Mouse (Mus musculus) intestine, postnatal 0 days (tissue): ENCODE results near the gene Sap18. TPM values are rescaled to one million over a fixed set of nuclear protein-coding genes. Genes with fewer than 3 reads are reported as not detected.
A peak's percentile ranks its signal among the peaks of the same experiment; 100 is the strongest.
"Not testable (repeated sequence)": the region's sequence is repeated elsewhere in the genome, so short reads cannot be mapped to it uniquely, and the experiment has no call there.

Experiments
- ATAC-seq: fragments of 200-750 bp; cut with Nextera tagmentation; 2 replicates; pipeline ENCODE4 v1.8.0; 2017; ENCODE audit warnings: mild to moderate bottlenecking, moderate TSS enrichment, moderate library complexity
- H3K27ac ChIP-seq: fragments of 300-500 bp; sonication (generic); 2 replicates; pipeline ENCODE4 v1.5.1; 2014; ENCODE audit warnings: mild to moderate bottlenecking, low read depth, low read length, moderate library complexity
- H3K27me3 ChIP-seq: fragments of 300-500 bp; sonication (generic); replicated peaks from 2 replicates; pipeline ENCODE4 v1.6.1; 2014; ENCODE audit warnings: low read length, mixed read lengths; ENCODE audit not compliant: control insufficient read depth, insufficient read depth
- H3K36me3 ChIP-seq: fragments of 300-500 bp; sonication (generic); 2 replicates; pipeline ENCODE4 v1.6.1; 2014; ENCODE audit warnings: mild to moderate bottlenecking, moderate library complexity; ENCODE audit not compliant: control insufficient read depth, insufficient read depth
- H3K4me1 ChIP-seq: fragments of 300-500 bp; sonication (generic); replicated peaks from 2 replicates; pipeline ENCODE4 v1.6.1; 2014; ENCODE audit warnings: antibody characterized with exemption, low read length, mixed read lengths; ENCODE audit not compliant: control insufficient read depth, insufficient read depth
- H3K4me2 ChIP-seq: fragments of 300-500 bp; sonication (generic); replicated peaks from 2 replicates; pipeline ENCODE4 v1.6.1; 2014; ENCODE audit warnings: low read depth, mild to moderate bottlenecking, moderate library complexity
- H3K4me3 ChIP-seq: fragments of 300-500 bp; sonication (generic); 2 replicates; pipeline ENCODE4 v1.5.1; 2014; ENCODE audit warnings: low read depth, low read length
- H3K9ac ChIP-seq: fragments of 300-500 bp; sonication (generic); 2 replicates; pipeline ENCODE4 v1.6.1; 2014; ENCODE audit warnings: mild to moderate bottlenecking, low read depth, low read length
- H3K9me3 ChIP-seq: fragments of 300-500 bp; sonication (generic); 2 replicates; pipeline ENCODE4 v1.6.1; 2016; ENCODE audit warnings: mixed run types; ENCODE audit not compliant: control insufficient read depth
- CTCF ChIP-seq: sonication (generic); IDR thresholded peaks from 2 replicates; pipeline ENCODE4 v1.5.1; 2016; ENCODE audit warnings: low read depth, mild to moderate bottlenecking, control low read depth, antibody characterized with exemption, moderate library complexity
- WGBS: fragments of 180-500 bp; shearing (Covaris S2); extraction: QIAGEN DNeasy Blood & Tissue Kit; methylation state at CpG from one replicate; pipeline ENCODE4 v1.1.7; 2014; 5-methylcytosine and 5-hydroxymethylcytosine counted together
- polyA plus RNA-seq: library from polyadenylated mRNA; unstranded; fragments of >200 nt; fragmentation: Nextera tagmentation; extraction: Ambion mirVana; gene quantifications from 2 replicates; pipeline ENCODE4 v1.2.1, GENCODE M21; 2015

The Sap18 gene
- polyA plus RNA-seq, 1 experiment from 2014 or later: 11.1 TPM

DNA sequence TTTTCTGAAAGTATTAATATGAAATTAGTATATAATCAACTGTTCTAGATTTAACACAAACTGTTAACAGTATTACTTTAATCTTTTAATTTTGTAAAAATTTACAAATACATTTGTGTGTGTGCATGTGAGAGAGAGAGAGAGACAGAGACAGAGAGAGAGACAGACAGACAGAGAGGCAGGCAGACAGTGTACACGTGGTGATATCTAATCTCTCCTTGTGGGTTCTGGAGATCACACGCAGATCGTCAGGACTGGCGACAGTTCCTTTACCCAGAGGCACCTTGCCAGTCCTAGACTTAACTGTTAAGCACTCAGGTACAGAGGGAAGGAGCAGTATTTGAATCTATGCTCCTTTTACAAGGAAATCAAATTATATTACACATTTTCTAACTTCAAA, 22.9 kb downstream of the Sap18 start:
- H3K4me1 ChIP-seq: no peaks in the 10 kb centered on the region
- no peaks in the 10 kb centered on the region for H3K9me3 ChIP-seq
- no peaks in the 10 kb centered on the region for H3K27me3 ChIP-seq
- TF ChIP-seq CTCF: no peak
- H3K4me3 ChIP-seq: no peak overlapping the region
- no peak overlapping the region for H3K9ac ChIP-seq
- H3K27ac ChIP-seq: no peak overlapping the region
- H3K36me3 ChIP-seq: peaks cover 38% of the 10 kb centered on the region
- 61% methylated on average over 4 of the region's 4 CpGs for WGBS
- H3K4me2 ChIP-seq: no peak overlapping the region
- ATAC-seq: no peak

DNA sequence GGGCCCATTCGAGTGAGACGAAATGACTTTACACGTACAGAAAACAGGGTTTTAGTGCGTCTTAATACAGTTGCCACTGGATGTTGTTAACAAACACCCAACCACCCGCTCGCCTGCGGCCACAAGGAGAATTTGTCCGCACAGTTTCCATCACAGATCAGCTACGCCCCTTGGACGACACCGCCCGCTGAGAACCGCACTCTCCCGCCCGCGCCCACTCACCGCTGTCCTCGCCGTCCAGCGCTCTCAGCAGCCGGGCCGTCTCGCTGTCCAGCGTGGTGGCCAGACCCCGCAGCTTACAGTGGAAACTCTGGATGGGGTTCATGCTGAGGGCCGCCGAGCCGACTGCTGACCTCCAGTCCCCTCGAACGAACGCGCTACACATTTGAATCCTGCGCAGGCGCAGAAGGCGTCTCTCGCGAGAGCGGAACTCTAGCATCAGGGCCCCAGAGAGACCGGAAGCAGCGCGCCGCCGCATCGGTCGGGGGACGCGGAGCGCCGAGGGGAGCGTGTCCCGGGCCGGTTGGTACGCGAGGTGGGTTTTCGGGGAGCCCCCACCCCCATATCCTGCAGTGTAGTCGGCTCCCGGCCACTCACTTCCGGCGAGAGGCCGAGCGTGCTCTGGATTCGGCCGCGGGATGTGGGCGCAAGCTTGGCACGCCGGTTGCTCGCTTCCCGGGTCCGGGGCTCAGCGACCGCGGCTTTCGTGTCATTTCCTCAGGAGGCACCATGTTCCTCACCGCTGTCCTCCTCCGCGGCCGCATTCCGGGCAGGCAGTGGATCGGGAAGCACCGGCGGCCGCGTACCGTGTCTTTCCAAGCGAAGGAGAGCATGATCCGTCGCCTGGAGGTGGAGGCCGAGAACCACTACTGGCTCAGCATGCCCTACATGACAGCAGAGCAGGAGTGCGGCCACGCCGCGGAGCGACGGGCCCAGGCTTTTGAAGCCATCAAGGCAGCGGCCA, 28.1 kb downstream of the Sap18 start, which contains the start of the genes Ska3 and Mrpl57:
Gene Ska3 (minus strand): TSS at position 398 of the 964 bp plus-strand sequence.
Gene Mrpl57 (plus strand): TSS at position 447 of the 964 bp plus-strand sequence.
- WGBS: under 1% methylated on average over 96 of the region's 96 CpGs
- Histone ChIP-seq H3K36me3 (peaks cover 12% of the 10 kb centered on the region; the same call in 1 of the 2 replicates), H3K4me2 (peak within 1 kb of the TSS; percentile 68), H3K27ac (peak within 1 kb of the TSS; percentile 88), H3K9ac (peak within 1 kb of the TSS; percentile 70), H3K4me1 (no peaks in the 10 kb centered on the region; the same call in 1 of the 2 replicates), H3K9me3 (no peaks in the 10 kb centered on the region), H3K27me3 (no peaks in the 10 kb centered on the region), H3K4me3 (peak within 1 kb of the TSS; percentile 68)
- ATAC-seq: peak; percentile 91
- peak; percentile 41 for TF ChIP-seq CTCF

DNA sequence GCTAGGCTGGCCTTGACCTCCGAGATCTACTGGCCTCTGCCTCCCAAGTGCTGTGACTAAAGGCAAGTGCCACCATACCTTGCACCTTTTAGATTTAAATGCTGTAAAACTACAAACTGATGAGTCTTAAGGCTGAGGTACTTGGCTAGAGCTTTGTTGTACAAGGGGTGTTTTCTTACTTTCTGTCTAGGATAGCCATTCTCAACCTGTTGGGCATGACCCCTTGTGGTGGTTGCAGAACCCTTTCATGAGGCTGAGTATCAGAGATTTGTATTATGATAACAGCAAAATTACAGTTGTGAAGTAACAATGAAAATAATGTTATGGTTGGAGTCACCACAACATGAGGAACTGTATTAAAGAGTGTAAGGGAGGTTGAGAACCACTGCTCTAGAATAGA, 29.3 kb downstream of the Sap18 start:
- H3K4me3 ChIP-seq: peak overlapping the region; percentile 68
- H3K9me3 ChIP-seq: no peaks in the 10 kb centered on the region
- WGBS: 43% methylated on average over 1 of the region's 1 CpGs
- peak overlapping the region; percentile 70; the same call in 1 of the 2 replicates for H3K9ac ChIP-seq
- peak; percentile 30 for TF ChIP-seq CTCF
- H3K27ac ChIP-seq: 0 out of 2 replicates have a peak overlapping the region, but pooled peaks have one; percentile 88
- 0 out of 2 replicates have a peak, but pooled peaks cover 3% of the 10 kb centered on the region for H3K36me3 ChIP-seq
- no peaks in the 10 kb centered on the region for H3K27me3 ChIP-seq
- no peaks in the 10 kb centered on the region; the same call in 1 of the 2 replicates for H3K4me1 ChIP-seq
- H3K4me2 ChIP-seq: peak overlapping the region; percentile 68
- no peak for ATAC-seq

DNA sequence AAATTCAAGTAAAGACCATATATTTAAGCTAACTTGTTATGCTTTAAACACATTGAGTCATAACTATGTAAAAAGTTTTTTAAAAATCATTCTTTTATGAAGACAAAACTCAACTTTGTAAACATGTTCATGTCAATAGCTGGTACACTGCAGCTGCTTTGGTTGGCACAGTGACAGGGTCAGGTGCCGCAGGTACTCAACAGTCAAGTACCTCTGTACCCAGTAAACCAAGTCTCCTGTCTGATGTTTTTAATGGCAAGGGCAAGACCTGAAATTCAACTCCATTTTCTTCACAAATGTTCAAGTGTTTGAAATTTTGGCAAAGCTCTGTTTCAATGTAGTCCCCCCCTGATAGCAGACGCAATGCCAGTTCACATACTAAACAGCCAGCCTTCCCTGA, 35.5 kb downstream of the Sap18 start:
- Histone ChIP-seq H3K9ac (no peak overlapping the region), H3K27me3 (no peaks in the 10 kb centered on the region), H3K4me1 (no peaks in the 10 kb centered on the region), H3K4me3 (no peak overlapping the region), H3K9me3 (no peaks in the 10 kb centered on the region), H3K27ac (no peak overlapping the region), H3K4me2 (no peak overlapping the region), H3K36me3 (peaks cover 25% of the 10 kb centered on the region)
- TF ChIP-seq CTCF: no peak
- WGBS: 93% methylated on average over 2 of the region's 2 CpGs
- no peak for ATAC-seq

DNA sequence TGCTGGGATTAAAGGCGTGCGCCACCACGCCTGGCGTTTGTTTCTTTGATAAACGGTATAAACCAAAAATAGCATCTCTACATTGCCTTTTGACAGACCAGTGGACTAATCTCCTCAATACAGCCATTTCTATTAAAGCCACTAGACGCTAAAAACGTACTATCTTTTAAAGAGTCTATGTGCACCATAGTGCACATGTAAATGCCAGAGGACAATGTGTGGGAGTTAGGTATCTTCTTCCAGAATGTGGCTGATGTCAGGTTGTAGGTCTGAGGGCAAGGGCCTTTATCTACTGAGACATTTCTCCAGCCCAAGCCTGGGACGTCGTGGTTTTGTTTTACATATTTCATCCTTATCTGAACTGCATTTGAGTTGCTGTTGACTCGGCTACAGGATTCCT, 37.2 kb downstream of the Sap18 start:
- TF ChIP-seq CTCF: no peak
- H3K9me3 ChIP-seq: no peaks in the 10 kb centered on the region
- WGBS: 89% methylated on average over 10 of the region's 10 CpGs
- H3K27ac ChIP-seq: no peak overlapping the region
- H3K9ac ChIP-seq: no peak overlapping the region
- no peak for ATAC-seq
- H3K4me2 ChIP-seq: no peak overlapping the region
- no peaks in the 10 kb centered on the region for H3K4me1 ChIP-seq
- no peaks in the 10 kb centered on the region for H3K27me3 ChIP-seq
- peaks cover 31% of the 10 kb centered on the region for H3K36me3 ChIP-seq
- no peak overlapping the region for H3K4me3 ChIP-seq

DNA sequence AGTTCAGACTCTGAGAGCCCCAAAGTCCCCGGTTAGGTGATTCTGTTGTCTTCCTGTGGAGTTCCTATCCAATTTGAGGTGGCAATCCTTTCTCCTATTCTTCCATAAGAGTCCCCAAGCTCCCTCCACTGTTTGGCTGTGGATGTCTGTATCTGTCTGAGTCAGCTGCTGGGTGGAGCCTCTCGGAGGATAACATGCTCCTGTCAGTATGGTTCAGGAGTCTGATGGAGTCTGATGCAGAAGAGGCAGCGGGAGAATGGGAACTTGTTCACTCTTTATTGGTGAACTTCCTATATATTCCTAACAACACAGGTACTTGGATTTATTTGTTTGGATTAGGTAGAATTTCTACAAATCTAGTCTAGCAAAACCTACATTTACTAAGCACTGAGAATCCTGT, 46.6 kb downstream of the Sap18 start:
- H3K4me2 ChIP-seq: no peak overlapping the region
- ATAC-seq: no peak

DNA sequence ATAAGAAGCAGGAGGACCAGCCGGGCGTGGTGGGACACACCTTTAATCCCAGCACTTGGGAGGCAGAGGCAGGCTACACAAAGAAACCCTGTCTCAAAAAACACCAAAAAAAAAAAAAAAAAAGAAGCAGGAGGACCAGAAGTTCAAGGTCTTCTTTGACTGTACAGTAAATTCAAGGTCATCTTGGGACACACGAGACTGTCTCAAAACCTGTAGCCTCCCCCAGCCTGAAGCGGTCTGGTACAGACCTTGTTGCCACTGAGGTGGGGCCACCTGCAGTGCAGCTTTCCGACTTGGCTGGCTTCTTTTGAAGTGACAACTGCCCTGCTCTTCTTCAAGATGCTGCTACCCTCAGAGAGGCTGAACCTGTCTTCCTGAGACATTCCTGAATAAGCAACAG, 50.1 kb downstream of the Sap18 start:
- WGBS: 76% methylated on average over 5 of the region's 5 CpGs
- not testable (repeated sequence) for H3K9ac ChIP-seq, H3K27ac ChIP-seq, H3K4me1 ChIP-seq, ATAC-seq, H3K9me3 ChIP-seq, H3K4me3 ChIP-seq, H3K27me3 ChIP-seq, H3K4me2 ChIP-seq
- H3K36me3 ChIP-seq: peaks cover 26% of the 10 kb centered on the region

More for the DNA sequence above, 46.6 kb downstream of the Sap18 start:
- TF ChIP-seq CTCF: no peak
- Histone ChIP-seq H3K9me3 (no peaks in the 10 kb centered on the region), H3K9ac (no peak overlapping the region), H3K27ac (no peak overlapping the region), H3K4me3 (no peak overlapping the region), H3K27me3 (no peaks in the 10 kb centered on the region), H3K36me3 (peaks cover 34% of the 10 kb centered on the region), H3K4me1 (no peaks in the 10 kb centered on the region)
- WGBS: 88% methylated on average over 3 of the region's 3 CpGs
